In genomic region chr4:86031041-86031440, GRCm38 (mm10) we compare ENCODE assay signal across 12 mouse cellular contexts.
DNase-seq lines count a peak whose midpoint lies in the region; ATAC-seq lines count a peak whose summit lies in the region.
"Had no signal": no experiment of that assay in that cellular context is flagged by ENCODE, and none has a peak within 500 bp of the region (broad histone marks: within the 10 kb centered on the region; RNA-seq: fewer than 3 reads in every experiment).

No protein-coding gene starts in this region.

- no peak overlapping the region for H3K4me3 ChIP-seq in forebrain, embryonic 11.5 days (ENCODE audit: low read depth, low read length)
- no peak overlapping the region for H3K4me3 ChIP-seq in forebrain, embryonic 15.5 days
- H3K4me3 ChIP-seq in embryonic facial prominence, embryonic 10.5 days, result no peak overlapping the region
- H3K4me3 ChIP-seq in kidney, embryonic 15.5 days (replicated peaks), result no peak overlapping the region
- H3K4me3 ChIP-seq: limb, embryonic 15.5 days; midbrain, embryonic 13.5 days; stomach, embryonic 15.5 days had no signal

- H3K27me3 ChIP-seq in forebrain, embryonic 11.5 days (ENCODE audit: control insufficient read depth, insufficient read depth, low read length), result no peaks in the 10 kb centered on the region
- no peaks in the 10 kb centered on the region for H3K27me3 ChIP-seq in forebrain, embryonic 15.5 days
- no peaks in the 10 kb centered on the region for H3K27me3 ChIP-seq in embryonic facial prominence, embryonic 10.5 days (replicated peaks; ENCODE audit: low read depth, poor library complexity, severe bottlenecking)
- H3K27me3 ChIP-seq in kidney, embryonic 15.5 days, result no peaks in the 10 kb centered on the region
- H3K27me3 ChIP-seq: limb, embryonic 15.5 days; midbrain, embryonic 13.5 days; Patski; stomach, embryonic 15.5 days had no signal

- H3K4me1 ChIP-seq in forebrain, embryonic 11.5 days (replicated peaks; ENCODE audit: control insufficient read depth, insufficient read depth, low read length), result peaks cover 2% of the 10 kb centered on the region
- peaks cover 10% of the 10 kb centered on the region for H3K4me1 ChIP-seq in forebrain, embryonic 15.5 days
- peaks cover 12% of the 10 kb centered on the region for H3K4me1 ChIP-seq in embryonic facial prominence, embryonic 10.5 days
- H3K4me1 ChIP-seq in kidney, embryonic 15.5 days, result 0 out of 2 replicates have a peak, but pooled peaks cover 5% of the 10 kb centered on the region

- no peaks in the 10 kb centered on the region for H3K9me3 ChIP-seq in forebrain, embryonic 11.5 days (ENCODE audit: control insufficient read depth, low read length)
- H3K9me3 ChIP-seq in forebrain, embryonic 15.5 days, result no peaks in the 10 kb centered on the region
- H3K9me3 ChIP-seq in embryonic facial prominence, embryonic 10.5 days, result no peaks in the 10 kb centered on the region
- H3K9me3 ChIP-seq in kidney, embryonic 15.5 days (replicated peaks), result no peaks in the 10 kb centered on the region
- H3K9me3 ChIP-seq: limb, embryonic 15.5 days; midbrain, embryonic 13.5 days; stomach, embryonic 15.5 days had no signal

- DNase-seq in forebrain, embryonic 11.5 days (ENCODE audit: low spot score), result no peak
- peak; percentile 56 for DNase-seq in Muller cell, postnatal 12 days (ENCODE audit: inconsistent ontology term)
- DNase-seq in embryonic facial prominence, embryonic 10.5 days (ENCODE audit: low spot score), result no peak
- DNase-seq in lung, adult 18-20 months, result peak; percentile 20 to 47
- DNase-seq in frontal cortex, postnatal 25 days (ENCODE audit: low spot score in 2 of 2), result no peak

- no peak for ATAC-seq in forebrain, embryonic 11.5 days (replicated peaks; ENCODE audit: low FRiP score)
- no peak for ATAC-seq in forebrain, embryonic 15.5 days (replicated peaks)
- no peak for ATAC-seq in megakaryocyte-erythroid progenitor cell, adult 5-6 weeks (replicated peaks; ENCODE audit: low FRiP score, low TSS enrichment, poor library complexity, severe bottlenecking)
- ATAC-seq in kidney, embryonic 15.5 days (replicated peaks; ENCODE audit: low FRiP score), result no peak
- ATAC-seq: midbrain, embryonic 13.5 days; Patski had no signal

- no peak overlapping the region for H3K9ac ChIP-seq in forebrain, embryonic 11.5 days (ENCODE audit: low read length)
- H3K9ac ChIP-seq in forebrain, embryonic 15.5 days (replicated peaks), result no peak overlapping the region
- no peak overlapping the region for H3K9ac ChIP-seq in kidney, embryonic 15.5 days
- H3K9ac ChIP-seq: limb, embryonic 15.5 days; midbrain, embryonic 13.5 days; stomach, embryonic 15.5 days had no signal

- no peak overlapping the region for H3K27ac ChIP-seq in forebrain, embryonic 11.5 days (ENCODE audit: low read depth, low read length)
- no peak overlapping the region for H3K27ac ChIP-seq in forebrain, embryonic 15.5 days (replicated peaks)
- 0 out of 2 replicates have a peak overlapping the region, but pooled peaks have one; percentile 14 for H3K27ac ChIP-seq in embryonic facial prominence, embryonic 10.5 days (replicated peaks)
- no peak overlapping the region for H3K27ac ChIP-seq in kidney, embryonic 15.5 days
- H3K27ac ChIP-seq: limb, embryonic 15.5 days; midbrain, embryonic 13.5 days had no signal

- no peaks in the 10 kb centered on the region for H3K36me3 ChIP-seq in forebrain, embryonic 11.5 days (ENCODE audit: control insufficient read depth, insufficient read depth, low read length)
- no peaks in the 10 kb centered on the region for H3K36me3 ChIP-seq in forebrain, embryonic 15.5 days
- no peaks in the 10 kb centered on the region for H3K36me3 ChIP-seq in embryonic facial prominence, embryonic 10.5 days (replicated peaks)
- H3K36me3 ChIP-seq in kidney, embryonic 15.5 days, result no peaks in the 10 kb centered on the region
- H3K36me3 ChIP-seq: limb, embryonic 15.5 days; midbrain, embryonic 13.5 days; stomach, embryonic 15.5 days had no signal

- peak overlapping the region; percentile 27; the same call in 1 of the 2 replicates for H3K4me2 ChIP-seq in forebrain, embryonic 11.5 days (ENCODE audit: low read depth, low read length, severe bottlenecking)
- no peak overlapping the region for H3K4me2 ChIP-seq in forebrain, embryonic 15.5 days (replicated peaks)
- no peak overlapping the region for H3K4me2 ChIP-seq in kidney, embryonic 15.5 days
- H3K4me2 ChIP-seq: limb, embryonic 15.5 days; midbrain, embryonic 13.5 days; stomach, embryonic 15.5 days had no signal

- 13% methylated on average over 8 of the region's 8 CpGs for WGBS in forebrain, embryonic 11.5 days
- 11% methylated on average over 8 of the region's 8 CpGs for WGBS in forebrain, embryonic 15.5 days
- WGBS in embryonic facial prominence, embryonic 10.5 days, result 13% methylated on average over 8 of the region's 8 CpGs
- WGBS in kidney, embryonic 15.5 days, result 31% methylated on average over 8 of the region's 8 CpGs

Comparison
In these comparisons a context has a peak if more than half of its experiments do, and no peak if none do; other contexts are left out.
1. DNase-seq: peak in Muller cell, postnatal 12 days (single experiment) and lung, adult 18-20 months (2 of 2); none in forebrain, embryonic 11.5 days (single experiment), embryonic facial prominence, embryonic 10.5 days (single experiment) and frontal cortex, postnatal 25 days (0 of 2).